Comparison of ENCODE assay signal across 22 mouse cellular contexts in the genomic region with DNA sequence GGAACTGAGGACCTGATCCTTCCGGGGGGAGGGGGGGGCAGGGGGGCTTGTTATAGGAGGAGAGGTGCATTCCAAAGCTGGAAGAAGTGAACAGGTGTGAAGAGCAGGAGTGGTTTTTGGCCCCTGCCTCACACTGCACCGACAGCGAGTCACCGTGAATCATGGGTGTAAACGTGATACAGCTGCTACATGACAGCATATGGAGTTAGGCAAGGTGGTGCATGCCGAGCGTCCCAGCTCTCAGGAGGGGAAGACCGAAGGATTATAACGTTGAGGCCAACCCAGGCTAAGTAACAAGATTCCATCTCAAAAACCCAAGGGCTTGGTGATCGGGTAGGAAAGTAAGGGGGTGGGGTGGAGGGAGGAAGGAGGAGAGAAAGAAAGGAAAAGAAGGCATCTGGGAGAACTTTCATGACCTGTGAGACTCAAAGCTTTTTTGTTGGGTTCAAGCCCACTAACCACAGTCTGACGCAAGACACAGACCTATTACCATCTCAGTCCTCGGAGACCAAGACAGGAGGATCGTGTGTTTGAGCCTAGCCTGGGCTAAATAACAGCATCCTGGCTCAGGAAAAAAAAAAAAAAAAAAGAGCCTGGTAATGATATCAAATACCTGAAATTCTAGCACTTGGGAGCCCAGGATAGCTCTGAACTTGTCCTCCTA. TPM values are rescaled to one million over a fixed set of nuclear protein-coding genes. Genes with fewer than 3 reads are reported as not detected.
DNase-seq lines count a peak whose midpoint lies in the region; ATAC-seq and TF ChIP-seq lines count a peak whose summit lies in the region.
"Had no signal": no experiment of that assay in that cellular context is flagged by ENCODE, and none has a peak within 500 bp of the region (broad histone marks: within the 10 kb centered on the region; RNA-seq: fewer than 3 reads in every experiment).

No protein-coding gene starts in this region.

- H3K4me2 ChIP-seq in kidney, postnatal 0 days (ENCODE audit: low read length), result no peak overlapping the region
- no peak overlapping the region for H3K4me2 ChIP-seq in limb, embryonic 12.5 days
- H3K4me2 ChIP-seq: hindbrain, embryonic 14.5 days; intestine, embryonic 15.5 days; midbrain, embryonic 12.5 days had no signal

- H3K36me3 ChIP-seq in kidney, postnatal 0 days (ENCODE audit: insufficient read depth, low read length), result no peaks in the 10 kb centered on the region
- no peaks in the 10 kb centered on the region for H3K36me3 ChIP-seq in limb, embryonic 12.5 days
- H3K36me3 ChIP-seq: intestine, embryonic 15.5 days; midbrain, embryonic 12.5 days had no signal

- H3K9me3 ChIP-seq in kidney, postnatal 0 days (replicated peaks; ENCODE audit: low read length), result no peaks in the 10 kb centered on the region
- no peaks in the 10 kb centered on the region for H3K9me3 ChIP-seq in limb, embryonic 12.5 days
- H3K9me3 ChIP-seq: intestine, embryonic 15.5 days; midbrain, embryonic 12.5 days had no signal

- no peak for TF ChIP-seq CTCF in kidney, postnatal 0 days (IDR thresholded peaks at IDR 0.05; ENCODE audit: low read depth)

- H3K9ac ChIP-seq in kidney, postnatal 0 days (ENCODE audit: low read depth, low read length), result 0 out of 2 replicates have a peak overlapping the region, but pooled peaks have one; percentile 13
- H3K9ac ChIP-seq in limb, embryonic 12.5 days (replicated peaks), result no peak overlapping the region
- H3K9ac ChIP-seq: hindbrain, embryonic 14.5 days; intestine, embryonic 15.5 days; midbrain, embryonic 12.5 days had no signal

- no peak for DNase-seq in kidney, postnatal 0 days (ENCODE audit: low spot score)
- DNase-seq in kidney, postnatal 36 days, result no peak
- DNase-seq in 416B (ENCODE audit: low read depth) (peak; percentile 61), R1 (ENCODE audit: low read depth, low spot score) (peak; percentile 32)
- no peak for DNase-seq in adrenal gland, adult 8-10 months
- no peak for DNase-seq in cerebellum, postnatal 10 days
- DNase-seq: adrenal gland, postnatal 36 days; cerebellum, adult 8-10 months; heart, adult 2 months; lung, postnatal 36 days; right cerebral cortex, postnatal 4 days; thymus, adult 2 months had no signal

- no peak overlapping the region for H3K27ac ChIP-seq in kidney, postnatal 0 days
- peak overlapping the region; percentile 62; the same call in 1 of the 2 replicates for H3K27ac ChIP-seq in limb, embryonic 12.5 days
- H3K27ac ChIP-seq: hindbrain, embryonic 14.5 days; intestine, embryonic 15.5 days; layer of hippocampus, adult 2 months; left cerebral cortex, adult 2 months; midbrain, embryonic 12.5 days had no signal

- no peak for ATAC-seq in kidney, postnatal 0 days (replicated peaks; ENCODE audit: low FRiP score, low read depth)
- no peak for ATAC-seq in limb, embryonic 12.5 days (ENCODE audit: insufficient number of reproducible peaks, insufficient read depth, low FRiP score, low TSS enrichment, low read depth)
- ATAC-seq: activated CD4-positive, CD25-positive, alpha-beta regulatory T cell, adult 4 months; forebrain, embryonic 16.5 days; intestine, embryonic 15.5 days had no signal

- WGBS in kidney, postnatal 0 days, result 31% methylated on average over 13 of the region's 13 CpGs
- WGBS in limb, embryonic 12.5 days, result 29% methylated on average over 13 of the region's 13 CpGs

- H3K27me3 ChIP-seq in kidney, postnatal 0 days (ENCODE audit: insufficient read depth, low read length), result no peaks in the 10 kb centered on the region
- H3K27me3 ChIP-seq in limb, embryonic 12.5 days, result no peaks in the 10 kb centered on the region
- H3K27me3 ChIP-seq: CH12.LX; intestine, embryonic 15.5 days; midbrain, embryonic 12.5 days had no signal

- H3K4me1 ChIP-seq in kidney, postnatal 0 days (replicated peaks; ENCODE audit: insufficient read depth, low read length), result peaks cover 23% of the 10 kb centered on the region
- peaks cover 55% of the 10 kb centered on the region for H3K4me1 ChIP-seq in limb, embryonic 12.5 days (replicated peaks)

- no peak overlapping the region for H3K4me3 ChIP-seq in kidney, postnatal 0 days (replicated peaks; ENCODE audit: low read depth, low read length)
- no peak overlapping the region for H3K4me3 ChIP-seq in limb, embryonic 12.5 days (replicated peaks)
- H3K4me3 ChIP-seq: erythroblast, embryonic 14.5 days; heart, adult 2 months; intestine, embryonic 15.5 days; layer of hippocampus, adult 2 months; left cerebral cortex, adult 2 months; midbrain, embryonic 12.5 days had no signal

RNA-seq across cellular contexts. Expression of a gene that starts 18.0 kb away (rescaled TPM):
- 98.8 and 113 TPM in 2 replicates for polyA plus RNA-seq in kidney, postnatal 0 days (2015; fragmentation: Nextera tagmentation; extraction: Ambion mirVana)
- 73.8 and 81.6 TPM in 2 replicates for polyA plus RNA-seq in limb, embryonic 12.5 days (2016; fragmentation: Nextera tagmentation; extraction: Ambion mirVana)
- total RNA-seq in adrenal gland, adult 8-10 months (2022), result 100 to 1,000 TPM; 105 to 158 (median 133) TPM

Comparison
In these comparisons a context has a peak if more than half of its experiments do, and no peak if none do; other contexts are left out.
1. DNase-seq: peak in 416B (single experiment) and R1 (single experiment); none in kidney, postnatal 0 days (single experiment), kidney, postnatal 36 days (0 of 2), adrenal gland, adult 8-10 months (single experiment) and cerebellum, postnatal 10 days (0 of 2).